ENCODE assay signal across 8 mouse cellular contexts in genomic region chr6:72098021-72098655, GRCm38 (mm10). TPM values are rescaled to one million over a fixed set of nuclear protein-coding genes. Genes with fewer than 3 reads are reported as not detected.
DNase-seq lines count a peak whose midpoint lies in the region; ATAC-seq and TF ChIP-seq lines count a peak whose summit lies in the region.

No protein-coding gene starts in this region.

- H3K27me3 ChIP-seq in heart, postnatal 0 days (ENCODE audit: control insufficient read depth, insufficient read depth, low read length): no peaks in the 10 kb centered on the region
- no peaks in the 10 kb centered on the region for H3K27me3 ChIP-seq in liver, embryonic 12.5 days (replicated peaks)
- no peaks in the 10 kb centered on the region for H3K27me3 ChIP-seq in stomach, embryonic 15.5 days (replicated peaks)

- peak overlapping the region; percentile 70 for H3K4me3 ChIP-seq in heart, postnatal 0 days (ENCODE audit: low read depth, low read length)
- peak overlapping the region; percentile 97 for H3K4me3 ChIP-seq in liver, embryonic 12.5 days
- peak overlapping the region; percentile 86 for H3K4me3 ChIP-seq in stomach, embryonic 15.5 days (replicated peaks)

- no peak for TF ChIP-seq EP300 in heart, postnatal 0 days (IDR thresholded peaks at IDR 0.05; ENCODE audit: low read depth)

- peaks cover 23% of the 10 kb centered on the region for H3K4me1 ChIP-seq in heart, postnatal 0 days (ENCODE audit: control insufficient read depth, insufficient read depth)
- peaks cover 64% of the 10 kb centered on the region for H3K4me1 ChIP-seq in liver, embryonic 12.5 days
- peaks cover 34% of the 10 kb centered on the region for H3K4me1 ChIP-seq in stomach, embryonic 15.5 days

- H3K9me3 ChIP-seq in heart, postnatal 0 days (replicated peaks; ENCODE audit: control insufficient read depth, low read length): no peaks in the 10 kb centered on the region
- no peaks in the 10 kb centered on the region for H3K9me3 ChIP-seq in liver, embryonic 12.5 days (replicated peaks)
- no peaks in the 10 kb centered on the region for H3K9me3 ChIP-seq in stomach, embryonic 15.5 days

- peak; percentile 60 to 87 for DNase-seq in adrenal gland, adult (ENCODE audit: inconsistent age in 2 of 2, low spot score in 1 of 2)
- no peak for DNase-seq in adrenal gland, adult 18-20 months (ENCODE audit: low spot score in 2 of 2)
- peak; percentile 58 for DNase-seq in 3T3-L1 (ENCODE audit: low read depth, low spot score)
- peak; percentile 66 for DNase-seq in cerebellum, adult 9-11 months
- peak; percentile 43 for DNase-seq in heart, postnatal 0 days (ENCODE audit: low spot score)
- DNase-seq in urinary bladder, postnatal 25 days (ENCODE audit: low spot score): no peak

- 2% methylated on average over 15 of the region's 15 CpGs for WGBS in heart, postnatal 0 days
- WGBS in liver, embryonic 12.5 days (ENCODE audit: insufficient replicate concordance): 2% methylated on average over 15 of the region's 15 CpGs
- WGBS in stomach, embryonic 15.5 days: 3% methylated on average over 15 of the region's 15 CpGs

- no peak for TF ChIP-seq CTCF in heart, postnatal 0 days (IDR thresholded peaks at IDR 0.05; ENCODE audit: low read depth)

- H3K27ac ChIP-seq in heart, postnatal 0 days (ENCODE audit: low read depth): peak overlapping the region; percentile 80
- H3K27ac ChIP-seq in liver, embryonic 12.5 days: peak overlapping the region; percentile 95
- peak overlapping the region; percentile 82 for H3K27ac ChIP-seq in stomach, embryonic 15.5 days

- no peak; the same call in 1 of the 2 replicates for ATAC-seq in heart, postnatal 0 days (ENCODE audit: insufficient read depth, low read depth)
- no peak for ATAC-seq in liver, embryonic 12.5 days
- ATAC-seq in stomach, embryonic 15.5 days (ENCODE audit: insufficient read depth, low FRiP score, low read depth): no peak

- H3K4me2 ChIP-seq in heart, postnatal 0 days (ENCODE audit: low read depth, low read length): peak overlapping the region; percentile 98
- peak overlapping the region; percentile 77 for H3K4me2 ChIP-seq in liver, embryonic 12.5 days
- H3K4me2 ChIP-seq in stomach, embryonic 15.5 days: peak overlapping the region; percentile 97

- H3K9ac ChIP-seq in heart, postnatal 0 days (replicated peaks; ENCODE audit: low read depth, low read length): peak overlapping the region; percentile 69
- H3K9ac ChIP-seq in liver, embryonic 12.5 days: peak overlapping the region; percentile 99
- peak overlapping the region; percentile 83 for H3K9ac ChIP-seq in stomach, embryonic 15.5 days

- no peaks in the 10 kb centered on the region for H3K36me3 ChIP-seq in heart, postnatal 0 days (replicated peaks; ENCODE audit: control insufficient read depth, insufficient read depth, low read length)
- H3K36me3 ChIP-seq in liver, embryonic 12.5 days: peaks cover 7% of the 10 kb centered on the region; the same call in 1 of the 2 replicates
- H3K36me3 ChIP-seq in stomach, embryonic 15.5 days: no peaks in the 10 kb centered on the region

RNA-seq across cellular contexts. Expression of gene St3gal5, which starts 0.7 kb away (rescaled TPM):
- total RNA-seq in adrenal gland, adult 18-20 months (2021): 100 to 1,000 TPM; 133 to 192 TPM
- total RNA-seq in heart, postnatal 0 days (2014; rRNA removed; ENCODE audit: low replicate concordance): 6.3 and 13.0 TPM in 2 replicates
- polyA plus RNA-seq in heart, postnatal 0 days (2015; fragmentation: Nextera tagmentation; extraction: Ambion mirVana): 24.7 and 25.3 TPM in 2 replicates
- 166 and 181 TPM in 2 replicates for polyA plus RNA-seq in liver, embryonic 12.5 days (2016; fragmentation: Nextera tagmentation; extraction: Ambion mirVana)
- polyA plus RNA-seq in stomach, embryonic 15.5 days (2015; fragmentation: Nextera tagmentation; extraction: Ambion mirVana): 29.2 and 38.2 TPM in 2 replicates

Comparison
In these comparisons a context has a peak if more than half of its experiments do, and no peak if none do; other contexts are left out.
1. DNase-seq: peak in adrenal gland, adult (2 of 2), 3T3-L1 (single experiment), cerebellum, adult 9-11 months (single experiment) and heart, postnatal 0 days (single experiment); none in adrenal gland, adult 18-20 months (0 of 2) and urinary bladder, postnatal 25 days (single experiment).
2. Peak in every context shown above with its lines, with median percentiles within 50 percentile points of each other: H3K27ac ChIP-seq, H3K4me2 ChIP-seq, H3K4me3 ChIP-seq and H3K9ac ChIP-seq.